In the genomic region with DNA sequence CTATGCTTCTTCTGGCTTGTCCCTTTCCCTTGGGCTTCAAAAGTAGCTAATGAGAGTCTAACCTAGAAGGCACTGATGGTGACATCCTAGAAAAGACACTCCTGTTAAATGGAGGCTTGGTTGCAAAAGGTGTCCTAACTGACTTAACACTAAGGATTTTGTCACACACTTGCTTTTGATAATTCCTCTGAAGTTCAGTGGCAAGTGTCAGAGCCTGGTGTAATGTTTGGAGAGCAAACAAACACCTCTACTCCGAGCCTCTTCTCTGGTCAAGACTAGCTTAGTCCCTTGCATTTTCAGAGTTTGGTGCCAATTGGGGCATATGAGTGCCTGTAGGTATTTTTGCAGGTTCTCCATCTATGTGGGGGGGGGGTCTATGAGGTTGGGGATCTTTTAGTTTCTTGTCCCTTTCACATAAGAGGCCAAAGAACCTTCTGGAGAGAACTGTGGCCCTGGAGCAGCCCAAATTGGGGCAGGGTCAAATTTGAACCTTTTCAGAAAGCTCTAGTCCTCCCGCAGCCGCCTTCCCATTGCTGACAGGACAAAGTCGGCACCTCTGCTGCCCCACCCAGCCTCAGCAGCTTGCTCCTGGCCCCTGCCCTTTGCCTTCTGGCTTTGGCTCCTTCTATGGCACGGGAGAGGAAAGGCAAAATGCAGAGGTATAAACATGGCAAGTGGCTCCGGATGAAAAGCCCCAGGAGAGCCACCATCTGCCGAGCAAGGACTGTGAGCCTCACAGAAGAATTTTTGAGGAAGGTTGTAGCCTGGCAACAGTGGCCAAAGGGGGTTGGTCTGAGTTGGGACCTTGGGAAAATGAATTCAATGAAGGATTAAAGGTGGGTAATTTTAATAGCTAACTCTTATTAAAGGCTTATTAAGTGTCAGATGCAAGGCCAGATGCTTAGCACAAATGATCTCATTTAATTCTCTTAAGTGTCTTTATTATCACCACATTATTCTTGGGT, we compare ENCODE assay signal across 10 mouse cellular contexts. TPM values are rescaled to one million over a fixed set of nuclear protein-coding genes. Genes with fewer than 3 reads are reported as not detected.
DNase-seq lines count a peak whose midpoint lies in the region; ATAC-seq and TF ChIP-seq lines count a peak whose summit lies in the region.
"Had no signal": no experiment of that assay in that cellular context is flagged by ENCODE, and none has a peak within 500 bp of the region (broad histone marks: within the 10 kb centered on the region; RNA-seq: fewer than 3 reads in every experiment).

No protein-coding gene starts in this region.

- no peak overlapping the region for H3K27ac ChIP-seq in hindbrain, embryonic 11.5 days (ENCODE audit: low read depth, low read length)
- no peak overlapping the region for H3K27ac ChIP-seq in hindbrain, embryonic 13.5 days
- H3K27ac ChIP-seq in lung, embryonic 16.5 days (ENCODE audit: low read length): peak overlapping the region; percentile 26
- H3K27ac ChIP-seq in embryonic fibroblast, embryonic 13.5 days (ENCODE audit: insufficient read depth, low read length): peak overlapping the region; percentile 62
- H3K27ac ChIP-seq: liver, embryonic 14.5 days had no signal

- 0 out of 2 replicates have a peak, but pooled peaks have one; percentile 49 for ATAC-seq in hindbrain, embryonic 11.5 days (ENCODE audit: low FRiP score)
- no peak for ATAC-seq in hindbrain, embryonic 13.5 days (ENCODE audit: low FRiP score)
- no peak for ATAC-seq in lung, embryonic 16.5 days (ENCODE audit: low read depth)

- no peaks in the 10 kb centered on the region for H3K79me2 ChIP-seq in myocyte (ENCODE audit: control insufficient read depth, insufficient read depth)

- H3K27me3 ChIP-seq in hindbrain, embryonic 11.5 days (ENCODE audit: control insufficient read depth, insufficient read depth, low read length): peaks cover 2% of the 10 kb centered on the region; the same call in 1 of the 2 replicates
- peaks cover 60% of the 10 kb centered on the region for H3K27me3 ChIP-seq in hindbrain, embryonic 13.5 days
- H3K27me3 ChIP-seq in lung, embryonic 16.5 days (ENCODE audit: control insufficient read depth, insufficient read depth, low read depth, low read length): no peaks in the 10 kb centered on the region
- no peaks in the 10 kb centered on the region for H3K27me3 ChIP-seq in myocyte (ENCODE audit: control insufficient read depth, insufficient read depth, insufficient read length)
- H3K27me3 ChIP-seq: CH12.LX had no signal

- no peak overlapping the region for H3K4me2 ChIP-seq in hindbrain, embryonic 11.5 days (replicated peaks; ENCODE audit: low read depth, low read length)
- H3K4me2 ChIP-seq in hindbrain, embryonic 13.5 days: no peak overlapping the region
- peak overlapping the region; percentile 36 for H3K4me2 ChIP-seq in lung, embryonic 16.5 days (ENCODE audit: low read depth, low read length)
- H3K4me2 ChIP-seq in myocyte (ENCODE audit: low read depth): peak overlapping the region; percentile 69

- 42% methylated on average over 7 of the region's 7 CpGs for WGBS in hindbrain, embryonic 11.5 days
- 34% methylated on average over 7 of the region's 7 CpGs for WGBS in hindbrain, embryonic 13.5 days
- WGBS in lung, embryonic 16.5 days: 49% methylated on average over 7 of the region's 7 CpGs

- H3K4me3 ChIP-seq in hindbrain, embryonic 11.5 days (ENCODE audit: low read depth, low read length): no peak overlapping the region
- H3K4me3 ChIP-seq in hindbrain, embryonic 13.5 days: no peak overlapping the region
- H3K4me3 ChIP-seq in lung, embryonic 16.5 days (ENCODE audit: low read length): no peak overlapping the region
- H3K4me3 ChIP-seq in embryonic fibroblast, embryonic 13.5 days (ENCODE audit: insufficient read depth, low read length): no peak overlapping the region
- peak overlapping the region; percentile 7 for H3K4me3 ChIP-seq in myocyte

- peak; percentile 31 for DNase-seq in hindbrain, embryonic 11.5 days (ENCODE audit: low spot score)
- DNase-seq in lung, postnatal 36 days: no peak
- DNase-seq in natural killer cell, adult 2 months (ENCODE audit: low spot score in 2 of 2): no peak
- DNase-seq: thymus, postnatal 14 days had no signal

- no peak for TF ChIP-seq POLR2A in embryonic fibroblast, embryonic 13.5 days (IDR thresholded peaks at IDR 0.05; ENCODE audit: low read depth, low read length)
- TF ChIP-seq POLR2A in myocyte (IDR thresholded peaks at IDR 0.05; ENCODE audit: insufficient read length, low read depth): no peak

- no peaks in the 10 kb centered on the region for H3K4me1 ChIP-seq in hindbrain, embryonic 11.5 days (replicated peaks; ENCODE audit: control insufficient read depth, insufficient read depth, low read length)
- peaks cover 4% of the 10 kb centered on the region for H3K4me1 ChIP-seq in hindbrain, embryonic 13.5 days (replicated peaks)
- peaks cover 3% of the 10 kb centered on the region; the same call in 1 of the 2 replicates for H3K4me1 ChIP-seq in lung, embryonic 16.5 days (replicated peaks; ENCODE audit: control insufficient read depth, insufficient read depth, low read length)
- H3K4me1 ChIP-seq in embryonic fibroblast, embryonic 13.5 days (ENCODE audit: control insufficient read depth, insufficient read depth, low read length): peaks cover 3% of the 10 kb centered on the region; the same call in 1 of the 2 replicates

- no peak overlapping the region for H3ac ChIP-seq in myocyte (ENCODE audit: control insufficient read depth, insufficient read length)

- no peak for TF ChIP-seq CTCF in embryonic fibroblast, embryonic 13.5 days (IDR thresholded peaks at IDR 0.05; ENCODE audit: borderline replicate concordance, insufficient read depth, low read length)

- H3K9ac ChIP-seq in hindbrain, embryonic 11.5 days (ENCODE audit: low read depth, low read length): no peak overlapping the region
- H3K9ac ChIP-seq in hindbrain, embryonic 13.5 days: no peak overlapping the region
- H3K9ac ChIP-seq in lung, embryonic 16.5 days (ENCODE audit: low read length): no peak overlapping the region
- H3K9ac ChIP-seq: liver, embryonic 14.5 days had no signal

- no peaks in the 10 kb centered on the region for H3K36me3 ChIP-seq in hindbrain, embryonic 11.5 days (ENCODE audit: control insufficient read depth, insufficient read depth, low read length)
- no peaks in the 10 kb centered on the region for H3K36me3 ChIP-seq in hindbrain, embryonic 13.5 days
- H3K36me3 ChIP-seq in lung, embryonic 16.5 days (ENCODE audit: control insufficient read depth, insufficient read depth, low read length): no peaks in the 10 kb centered on the region
- H3K36me3 ChIP-seq in myocyte (ENCODE audit: control insufficient read depth, insufficient read depth): no peaks in the 10 kb centered on the region

- H3K9me3 ChIP-seq in hindbrain, embryonic 11.5 days (ENCODE audit: control insufficient read depth, low read length): no peaks in the 10 kb centered on the region
- no peaks in the 10 kb centered on the region for H3K9me3 ChIP-seq in hindbrain, embryonic 13.5 days
- H3K9me3 ChIP-seq in lung, embryonic 16.5 days (ENCODE audit: control insufficient read depth, low read length): no peaks in the 10 kb centered on the region

TF ChIP-seq in myocyte, 11 proteins besides CTCF, POLR2A, EP300 and RAD21:
- TF ChIP-seq USF1 (IDR thresholded peaks at IDR 0.05; ENCODE audit: low read depth) (no peak), REST (IDR thresholded peaks at IDR 0.05; ENCODE audit: insufficient read depth, insufficient read length) (no peak), MYOG (IDR thresholded peaks at IDR 0.05; ENCODE audit: control insufficient read depth in 1 of 3, insufficient read depth in 1 of 3, insufficient read length in 2 of 3, low read depth in 2 of 3) (no peak), E2F4 (IDR thresholded peaks at IDR 0.05; ENCODE audit: insufficient read depth) (no peak), CEBPB (IDR thresholded peaks at IDR 0.05; ENCODE audit: insufficient read depth, poor library complexity, severe bottlenecking) (no peak), TCF12 (IDR thresholded peaks at IDR 0.05; ENCODE audit: insufficient read depth, poor library complexity, severe bottlenecking) (no peak), TCF3 (IDR thresholded peaks at IDR 0.05; ENCODE audit: insufficient read length, low read depth) (no peak), POLR2AphosphoS2 (IDR thresholded peaks at IDR 0.05; ENCODE audit: insufficient read length, low read depth) (no peak), MYOD1 (IDR thresholded peaks at IDR 0.05; ENCODE audit: control insufficient read depth in 1 of 3, insufficient read length in 2 of 3, low read depth in 2 of 3) (no peak), MAX (IDR thresholded peaks at IDR 0.05; ENCODE audit: low read depth) (no peak), SRF (IDR thresholded peaks at IDR 0.05; ENCODE audit: control insufficient read depth, insufficient read length, low read depth) (no peak)

RNA-seq across cellular contexts. Expression of a gene that starts 55.6 kb away (rescaled TPM):
- 81.9 and 88.2 TPM in 2 replicates for polyA plus RNA-seq in hindbrain, embryonic 11.5 days (2014; fragmentation: Nextera tagmentation; extraction: Ambion mirVana)
- polyA plus RNA-seq in hindbrain, embryonic 13.5 days (2015; fragmentation: Nextera tagmentation; extraction: Ambion mirVana): 65.6 and 67.5 TPM in 2 replicates
- polyA plus RNA-seq in lung, embryonic 16.5 days (2015; fragmentation: Nextera tagmentation; extraction: Ambion mirVana): 33.4 and 35.0 TPM in 2 replicates
- 29.6 and 34.5 TPM in 2 replicates for polyA plus RNA-seq in embryonic fibroblast, embryonic 13.5 days (2011; ENCODE audit: insufficient read length, low read depth, missing spikeins)
- polyA plus RNA-seq in myocyte (2012; fragmentation: generic; extraction: Trizol): 26.9 TPM

Comparison
In these comparisons a context has a peak if more than half of its experiments do, and no peak if none do; other contexts are left out.
1. H3K27ac ChIP-seq: peak in lung, embryonic 16.5 days (single experiment) and embryonic fibroblast, embryonic 13.5 days (single experiment); none in hindbrain, embryonic 11.5 days (single experiment) and hindbrain, embryonic 13.5 days (single experiment).
2. H3K4me2 ChIP-seq: peak in lung, embryonic 16.5 days (single experiment) and myocyte (single experiment); none in hindbrain, embryonic 11.5 days (single experiment) and hindbrain, embryonic 13.5 days (single experiment).